Mouse (Mus musculus): Measurements from ENCODE around the gene Ndufa9. TPM values are rescaled to one million over a fixed set of nuclear protein-coding genes. Genes with fewer than 3 reads are reported as not detected.

The Ndufa9 gene
- polyA plus RNA-seq, 1 experiment from 2014 or later: 212 TPM

DNA sequence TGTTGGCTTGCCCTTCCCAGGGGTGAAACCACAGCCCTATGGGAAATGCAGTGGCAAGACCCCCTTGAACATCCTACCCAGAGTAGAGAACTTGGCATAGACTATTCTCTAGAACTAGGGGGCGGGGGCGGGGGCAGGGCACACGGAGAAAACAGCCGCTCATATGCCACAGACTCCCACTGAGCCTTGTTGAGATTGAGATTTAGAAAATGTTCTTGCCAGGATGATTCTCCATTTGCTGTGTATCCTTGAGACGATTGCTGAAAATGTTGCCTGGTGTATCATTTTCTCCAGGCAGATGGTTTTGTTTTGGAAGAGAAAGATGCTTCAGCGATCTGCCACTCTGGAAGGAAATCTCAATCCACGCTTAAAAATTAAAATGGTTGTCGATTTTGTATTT lies 40.4 kb downstream of the Ndufa9 start:
- 86% methylated on average over 8 of the region's 8 CpGs for WGBS
- no peak overlapping the region for H3K9ac ChIP-seq (ENCODE audit: low read length)
- H3K4me2 ChIP-seq (ENCODE audit: low read length): no peak overlapping the region
- DNase-seq (ENCODE audit: low spot score): no peak
- no peaks in the 10 kb centered on the region for H3K36me3 ChIP-seq (ENCODE audit: control insufficient read depth, insufficient read depth, low read length)
- 0 out of 2 replicates have a peak, but pooled peaks cover 3% of the 10 kb centered on the region for H3K9me3 ChIP-seq (ENCODE audit: control insufficient read depth, low read length)
- H3K27me3 ChIP-seq (replicated peaks; ENCODE audit: control insufficient read depth, insufficient read depth, low read length): no peaks in the 10 kb centered on the region
- H3K27ac ChIP-seq (ENCODE audit: low read depth): no peak overlapping the region
- H3K4me1 ChIP-seq (replicated peaks; ENCODE audit: control insufficient read depth, insufficient read depth, low read length): no peaks in the 10 kb centered on the region
- H3K4me3 ChIP-seq (ENCODE audit: low read depth, low read length): no peak overlapping the region
- no peak for ATAC-seq (replicated peaks; ENCODE audit: low FRiP score, low TSS enrichment, low read depth)

- no peak for DNase-seq (ENCODE audit: low spot score)
- WGBS: 58% methylated on average over 4 of the region's 4 CpGs
- Histone ChIP-seq H3K27ac (ENCODE audit: low read depth) (no peak overlapping the region), H3K4me1 (replicated peaks; ENCODE audit: control insufficient read depth, insufficient read depth, low read length) (no peaks in the 10 kb centered on the region), H3K9ac (ENCODE audit: low read length) (no peak overlapping the region), H3K4me3 (ENCODE audit: low read depth, low read length) (no peak overlapping the region), H3K27me3 (replicated peaks; ENCODE audit: control insufficient read depth, insufficient read depth, low read length) (no peaks in the 10 kb centered on the region), H3K4me2 (ENCODE audit: low read length) (no peak overlapping the region), H3K36me3 (ENCODE audit: control insufficient read depth, insufficient read depth, low read length) (no peaks in the 10 kb centered on the region), H3K9me3 (ENCODE audit: control insufficient read depth, low read length) (0 out of 2 replicates have a peak, but pooled peaks cover 3% of the 10 kb centered on the region)
- ATAC-seq (replicated peaks; ENCODE audit: low FRiP score, low TSS enrichment, low read depth): no peak
Observed at GRCm38 (mm10) chr6:126808134-126808533, 40.8 kb downstream of the Ndufa9 start.

DNA sequence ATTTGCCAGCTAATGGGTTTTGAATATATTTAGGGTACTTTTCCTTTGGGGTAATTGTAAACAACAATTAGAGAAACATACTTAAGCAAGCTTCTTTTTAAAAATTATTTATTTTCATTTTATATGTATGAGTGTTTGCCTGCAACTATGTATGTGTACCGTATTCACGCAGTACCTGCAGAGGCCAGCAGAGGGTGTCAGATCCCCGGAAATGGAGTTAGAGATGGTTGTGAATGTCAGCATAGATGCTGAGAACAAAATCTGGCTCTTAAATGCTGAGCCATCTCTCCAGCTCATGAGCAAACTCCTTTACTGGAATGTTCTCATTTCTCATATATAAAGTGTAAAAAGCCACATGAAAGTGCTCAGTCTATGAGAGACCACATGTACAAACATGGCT lies 42.2 kb downstream of the Ndufa9 start:
- Histone ChIP-seq H3K4me2 (ENCODE audit: low read length) (no peak overlapping the region), H3K4me3 (ENCODE audit: low read depth, low read length) (no peak overlapping the region), H3K4me1 (replicated peaks; ENCODE audit: control insufficient read depth, insufficient read depth, low read length) (no peaks in the 10 kb centered on the region), H3K27me3 (replicated peaks; ENCODE audit: control insufficient read depth, insufficient read depth, low read length) (no peaks in the 10 kb centered on the region), H3K36me3 (ENCODE audit: control insufficient read depth, insufficient read depth, low read length) (no peaks in the 10 kb centered on the region), H3K9me3 (ENCODE audit: control insufficient read depth, low read length) (0 out of 2 replicates have a peak, but pooled peaks cover 3% of the 10 kb centered on the region), H3K27ac (ENCODE audit: low read depth) (no peak overlapping the region), H3K9ac (ENCODE audit: low read length) (no peak overlapping the region)
- DNase-seq (ENCODE audit: low spot score): no peak
- no peak for ATAC-seq (replicated peaks; ENCODE audit: low FRiP score, low TSS enrichment, low read depth)
- WGBS: 87% methylated on average over 3 of the region's 3 CpGs

GRCm38 (mm10) chr6:126802946-126803345 lies 46.0 kb downstream of the Ndufa9 start:
- H3K36me3 ChIP-seq (ENCODE audit: control insufficient read depth, insufficient read depth, low read length): no peaks in the 10 kb centered on the region
- no peak overlapping the region for H3K4me2 ChIP-seq (ENCODE audit: low read length)
- H3K4me3 ChIP-seq (ENCODE audit: low read depth, low read length): no peak overlapping the region
- no peak overlapping the region for H3K27ac ChIP-seq (ENCODE audit: low read depth)
- no peaks in the 10 kb centered on the region for H3K27me3 ChIP-seq (replicated peaks; ENCODE audit: control insufficient read depth, insufficient read depth, low read length)
- H3K9me3 ChIP-seq (ENCODE audit: control insufficient read depth, low read length): 0 out of 2 replicates have a peak, but pooled peaks cover 3% of the 10 kb centered on the region
- no peak for ATAC-seq (replicated peaks; ENCODE audit: low FRiP score, low TSS enrichment, low read depth)
- no peaks in the 10 kb centered on the region for H3K4me1 ChIP-seq (replicated peaks; ENCODE audit: control insufficient read depth, insufficient read depth, low read length)
- no peak for DNase-seq (ENCODE audit: low spot score)
- H3K9ac ChIP-seq (ENCODE audit: low read length): no peak overlapping the region
- WGBS: 24% methylated on average over 11 of the region's 11 CpGs

GRCm38 (mm10) chr6:126794751-126795150 lies 54.2 kb downstream of the Ndufa9 start:
- Histone ChIP-seq H3K9ac (ENCODE audit: low read length) (no peak overlapping the region), H3K9me3 (ENCODE audit: control insufficient read depth, low read length) (no peaks in the 10 kb centered on the region), H3K27me3 (replicated peaks; ENCODE audit: control insufficient read depth, insufficient read depth, low read length) (no peaks in the 10 kb centered on the region), H3K36me3 (ENCODE audit: control insufficient read depth, insufficient read depth, low read length) (no peaks in the 10 kb centered on the region), H3K4me2 (ENCODE audit: low read length) (no peak overlapping the region), H3K4me3 (ENCODE audit: low read depth, low read length) (no peak overlapping the region), H3K27ac (ENCODE audit: low read depth) (no peak overlapping the region), H3K4me1 (replicated peaks; ENCODE audit: control insufficient read depth, insufficient read depth, low read length) (no peaks in the 10 kb centered on the region)
- 84% methylated on average over 6 of the region's 6 CpGs for WGBS
- ATAC-seq (replicated peaks; ENCODE audit: low FRiP score, low TSS enrichment, low read depth) (no peak), DNase-seq (ENCODE audit: low spot score) (no peak)

DNA sequence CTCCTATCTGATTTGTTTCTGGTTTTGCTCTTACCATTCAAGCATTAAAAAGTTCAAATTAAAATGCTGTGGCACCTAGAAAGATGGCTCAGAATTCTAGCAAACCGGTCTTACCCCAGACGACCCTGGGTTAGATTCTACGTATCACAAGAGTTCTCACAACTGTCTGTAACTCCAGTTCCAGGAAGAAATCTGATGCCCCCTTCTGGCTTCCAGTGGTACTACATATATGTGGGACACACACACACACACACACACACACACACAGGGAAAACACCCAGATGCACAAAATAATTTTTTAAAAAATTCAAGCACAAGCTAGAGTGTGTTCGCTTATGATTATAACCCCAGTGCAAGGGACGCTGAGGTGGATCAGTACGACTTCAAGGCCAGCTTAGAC lies 55.2 kb downstream of the Ndufa9 start:
- Histone ChIP-seq H3K27ac (ENCODE audit: low read depth) (no peak overlapping the region), H3K4me2 (ENCODE audit: low read length) (no peak overlapping the region), H3K27me3 (replicated peaks; ENCODE audit: control insufficient read depth, insufficient read depth, low read length) (no peaks in the 10 kb centered on the region), H3K9me3 (ENCODE audit: control insufficient read depth, low read length) (no peaks in the 10 kb centered on the region), H3K36me3 (ENCODE audit: control insufficient read depth, insufficient read depth, low read length) (no peaks in the 10 kb centered on the region), H3K4me3 (ENCODE audit: low read depth, low read length) (no peak overlapping the region), H3K4me1 (replicated peaks; ENCODE audit: control insufficient read depth, insufficient read depth, low read length) (no peaks in the 10 kb centered on the region), H3K9ac (ENCODE audit: low read length) (no peak overlapping the region)
- WGBS: 91% methylated on average over 6 of the region's 6 CpGs
- DNase-seq (ENCODE audit: low spot score): no peak
- no peak for ATAC-seq (replicated peaks; ENCODE audit: low FRiP score, low TSS enrichment, low read depth)

GRCm38 (mm10) chr6:126791964-126792363 lies 57.0 kb downstream of the Ndufa9 start:
- Histone ChIP-seq H3K4me2 (ENCODE audit: low read length) (peak overlapping the region; percentile 39), H3K36me3 (ENCODE audit: control insufficient read depth, insufficient read depth, low read length) (no peaks in the 10 kb centered on the region), H3K27me3 (replicated peaks; ENCODE audit: control insufficient read depth, insufficient read depth, low read length) (no peaks in the 10 kb centered on the region), H3K4me1 (replicated peaks; ENCODE audit: control insufficient read depth, insufficient read depth, low read length) (no peaks in the 10 kb centered on the region), H3K9me3 (ENCODE audit: control insufficient read depth, low read length) (no peaks in the 10 kb centered on the region), H3K9ac (ENCODE audit: low read length) (0 out of 2 replicates have a peak overlapping the region, but pooled peaks have one; percentile 13), H3K27ac (ENCODE audit: low read depth) (no peak overlapping the region), H3K4me3 (ENCODE audit: low read depth, low read length) (peak overlapping the region; percentile 20; the same call in 1 of the 2 replicates)
- no peak for ATAC-seq (replicated peaks; ENCODE audit: low FRiP score, low TSS enrichment, low read depth)
- 31% methylated on average over 12 of the region's 12 CpGs for WGBS
- peak; percentile 57 for DNase-seq (ENCODE audit: low spot score)

- 31% methylated on average over 4 of the region's 4 CpGs for WGBS
- Histone ChIP-seq H3K27me3 (replicated peaks; ENCODE audit: control insufficient read depth, insufficient read depth, low read length) (no peaks in the 10 kb centered on the region), H3K4me3 (ENCODE audit: low read depth, low read length) (no peak overlapping the region), H3K27ac (ENCODE audit: low read depth) (no peak overlapping the region), H3K4me1 (replicated peaks; ENCODE audit: control insufficient read depth, insufficient read depth, low read length) (no peaks in the 10 kb centered on the region), H3K9ac (ENCODE audit: low read length) (no peak overlapping the region), H3K36me3 (ENCODE audit: control insufficient read depth, insufficient read depth, low read length) (no peaks in the 10 kb centered on the region), H3K9me3 (ENCODE audit: control insufficient read depth, low read length) (no peaks in the 10 kb centered on the region), H3K4me2 (ENCODE audit: low read length) (no peak overlapping the region)
- no peak for DNase-seq (ENCODE audit: low spot score)
- ATAC-seq (replicated peaks; ENCODE audit: low FRiP score, low TSS enrichment, low read depth): no peak
Observed at GRCm38 (mm10) chr6:126791488-126791887, 57.4 kb downstream of the Ndufa9 start.

- Histone ChIP-seq H3K4me3 (ENCODE audit: low read depth, low read length) (no peak overlapping the region), H3K9ac (ENCODE audit: low read length) (no peak overlapping the region), H3K4me1 (replicated peaks; ENCODE audit: control insufficient read depth, insufficient read depth, low read length) (no peaks in the 10 kb centered on the region), H3K9me3 (ENCODE audit: control insufficient read depth, low read length) (no peaks in the 10 kb centered on the region), H3K27ac (ENCODE audit: low read depth) (no peak overlapping the region), H3K36me3 (ENCODE audit: control insufficient read depth, insufficient read depth, low read length) (no peaks in the 10 kb centered on the region), H3K4me2 (ENCODE audit: low read length) (no peak overlapping the region), H3K27me3 (replicated peaks; ENCODE audit: control insufficient read depth, insufficient read depth, low read length) (no peaks in the 10 kb centered on the region)
- DNase-seq (ENCODE audit: low spot score) (no peak), ATAC-seq (replicated peaks; ENCODE audit: low FRiP score, low TSS enrichment, low read depth) (no peak)
- WGBS: 80% methylated on average over 8 of the region's 8 CpGs
Observed at GRCm38 (mm10) chr6:126788863-126789262, 60.1 kb downstream of the Ndufa9 start.

Measured in intestine, embryonic 14.5 days (tissue).